23 mouse cellular contexts compared by ENCODE assay signal in genomic region chr4:132251596-132251995, GRCm38 (mm10). TPM values are rescaled to one million over a fixed set of nuclear protein-coding genes. Genes with fewer than 3 reads are reported as not detected.
A peak's percentile ranks its signal among the peaks of the same experiment; 100 is the strongest.
DNase-seq lines count a peak whose midpoint lies in the region; ATAC-seq lines count a peak whose summit lies in the region.
"Had no signal": no experiment of that assay in that cellular context is flagged by ENCODE, and none has a peak within 500 bp of the region (broad histone marks: within the 10 kb centered on the region; RNA-seq: fewer than 3 reads in every experiment).

No protein-coding gene starts in this region.

- no peak overlapping the region for H3K4me2 ChIP-seq in embryonic facial prominence, embryonic 12.5 days (replicated peaks)
- H3K4me2 ChIP-seq: embryonic facial prominence, embryonic 15.5 days; forebrain, embryonic 15.5 days; heart, embryonic 13.5 days; hindbrain, embryonic 15.5 days had no signal

- no peaks in the 10 kb centered on the region for H3K9me3 ChIP-seq in embryonic facial prominence, embryonic 12.5 days
- no peaks in the 10 kb centered on the region for H3K9me3 ChIP-seq in embryonic facial prominence, embryonic 10.5 days
- H3K9me3 ChIP-seq: embryonic facial prominence, embryonic 15.5 days; forebrain, embryonic 10.5 days; forebrain, embryonic 15.5 days; heart, embryonic 13.5 days; hindbrain, embryonic 15.5 days had no signal

- 93% methylated on average over 9 of the region's 9 CpGs for WGBS in embryonic facial prominence, embryonic 12.5 days
- 95% methylated on average over 9 of the region's 9 CpGs for WGBS in embryonic facial prominence, embryonic 10.5 days

- no peak for ATAC-seq in embryonic facial prominence, embryonic 12.5 days (ENCODE audit: insufficient number of reproducible peaks, insufficient read depth, low FRiP score, low TSS enrichment)
- ATAC-seq in neutrophil, adult 5-6 weeks (ENCODE audit: extremely low read depth, insufficient number of reproducible peaks, low FRiP score, poor library complexity, severe bottlenecking) = peak; percentile 55; the same call in 1 of the 2 replicates
- ATAC-seq: activated CD4-positive, CD25-positive, alpha-beta regulatory T cell, adult 4 months; forebrain, embryonic 15.5 days; inflammation-experienced regulatory T-cells, adult 6 months; intestine, postnatal 0 days; Patski had no signal

- H3K9ac ChIP-seq in embryonic facial prominence, embryonic 12.5 days = 0 out of 2 replicates have a peak overlapping the region, but pooled peaks have one; percentile 10
- H3K9ac ChIP-seq: embryonic facial prominence, embryonic 15.5 days; forebrain, embryonic 15.5 days; heart, embryonic 13.5 days; hindbrain, embryonic 15.5 days had no signal

- peak; percentile 56 to 79 for DNase-seq in adrenal gland, adult (ENCODE audit: inconsistent age in 2 of 2, low spot score in 1 of 2)
- no peak for DNase-seq in adrenal gland, adult 18-20 months (ENCODE audit: low spot score in 2 of 2)
- no peak for DNase-seq in embryonic facial prominence, embryonic 10.5 days (ENCODE audit: low spot score)
- no peak for DNase-seq in cerebellum, adult 8-10 months
- no peak for DNase-seq in layer of hippocampus, postnatal 25 days (ENCODE audit: extremely low spot score in 1 of 2, low spot score in 1 of 2)
- DNase-seq: cerebellum, adult 11-12 months; cerebellum, adult 9-11 months; cerebellum, postnatal 36 days; gastrocnemius, postnatal 36 days; heart, adult 11 months; heart, postnatal 36 days had no signal

- peaks cover 45% of the 10 kb centered on the region for H3K36me3 ChIP-seq in embryonic facial prominence, embryonic 12.5 days
- H3K36me3 ChIP-seq in embryonic facial prominence, embryonic 10.5 days (replicated peaks) = peaks cover 64% of the 10 kb centered on the region

- H3K4me1 ChIP-seq in embryonic facial prominence, embryonic 12.5 days = no peaks in the 10 kb centered on the region
- H3K4me1 ChIP-seq in embryonic facial prominence, embryonic 10.5 days = 0 out of 2 replicates have a peak, but pooled peaks cover 5% of the 10 kb centered on the region
- H3K4me1 ChIP-seq: embryonic facial prominence, embryonic 15.5 days; forebrain, embryonic 15.5 days; hindbrain, embryonic 15.5 days had no signal

- no peaks in the 10 kb centered on the region for H3K27me3 ChIP-seq in embryonic facial prominence, embryonic 12.5 days
- no peaks in the 10 kb centered on the region for H3K27me3 ChIP-seq in embryonic facial prominence, embryonic 10.5 days (replicated peaks; ENCODE audit: low read depth, poor library complexity, severe bottlenecking)
- H3K27me3 ChIP-seq: embryonic facial prominence, embryonic 15.5 days; forebrain, embryonic 15.5 days; heart, embryonic 13.5 days; hindbrain, embryonic 15.5 days; Patski had no signal

- no peak overlapping the region for H3K27ac ChIP-seq in embryonic facial prominence, embryonic 12.5 days
- no peak overlapping the region for H3K27ac ChIP-seq in embryonic facial prominence, embryonic 10.5 days (replicated peaks)
- H3K27ac ChIP-seq: embryonic facial prominence, embryonic 15.5 days; forebrain, embryonic 10.5 days; forebrain, embryonic 15.5 days; heart, embryonic 13.5 days; hindbrain, embryonic 15.5 days had no signal

- no peak overlapping the region for H3K4me3 ChIP-seq in embryonic facial prominence, embryonic 12.5 days
- H3K4me3 ChIP-seq in embryonic facial prominence, embryonic 10.5 days = no peak overlapping the region
- H3K4me3 ChIP-seq: embryonic facial prominence, embryonic 15.5 days; erythroblast, embryonic 14.5 days; forebrain, embryonic 10.5 days; forebrain, embryonic 15.5 days; heart, embryonic 13.5 days; hindbrain, embryonic 15.5 days had no signal

RNA-seq across cellular contexts. Expression of gene Gmeb1, which starts 9.8 kb away (rescaled TPM):
- 10 to 100 TPM; 15.7 to 18.0 TPM for total RNA-seq in adrenal gland, adult 18-20 months (2021)
- polyA plus RNA-seq in embryonic facial prominence, embryonic 12.5 days (2016; fragmentation: Nextera tagmentation; extraction: Ambion mirVana) = 43.0 and 43.3 TPM in 2 replicates
- polyA plus RNA-seq in embryonic facial prominence, embryonic 10.5 days (2016; fragmentation: Nextera tagmentation; extraction: Ambion mirVana) = 46.2 and 46.5 TPM in 2 replicates
- total RNA-seq in neutrophil, adult 5-6 weeks (2017) = 29.1 and 37.3 TPM in 2 replicates
- total RNA-seq in layer of hippocampus, postnatal 25 days (2021) = 10 to 100 TPM; 21.9 to 26.9 TPM

RNA-seq across cellular contexts. Expression of gene Taf12, which starts 22.6 kb away (rescaled TPM):
- 10 to 100 TPM; 30.7 to 37.8 TPM for total RNA-seq in adrenal gland, adult 18-20 months (2021)
- polyA plus RNA-seq in embryonic facial prominence, embryonic 12.5 days (2016; fragmentation: Nextera tagmentation; extraction: Ambion mirVana) = 51.7 and 54.3 TPM in 2 replicates
- 58.8 and 59.3 TPM in 2 replicates for polyA plus RNA-seq in embryonic facial prominence, embryonic 10.5 days (2016; fragmentation: Nextera tagmentation; extraction: Ambion mirVana)
- 28.3 and 47.9 TPM in 2 replicates for total RNA-seq in neutrophil, adult 5-6 weeks (2017)
- total RNA-seq in layer of hippocampus, postnatal 25 days (2021) = 10 to 100 TPM; 19.2 to 26.8 TPM

RNA-seq across cellular contexts. Expression of gene Ythdf2, which starts 39.5 kb away (rescaled TPM):
- 10 to 100 TPM; 55.7 to 60.1 TPM for total RNA-seq in adrenal gland, adult 18-20 months (2021)
- polyA plus RNA-seq in embryonic facial prominence, embryonic 12.5 days (2016; fragmentation: Nextera tagmentation; extraction: Ambion mirVana) = 131 and 140 TPM in 2 replicates
- polyA plus RNA-seq in embryonic facial prominence, embryonic 10.5 days (2016; fragmentation: Nextera tagmentation; extraction: Ambion mirVana) = 155 and 159 TPM in 2 replicates
- 40.9 and 56.7 TPM in 2 replicates for total RNA-seq in neutrophil, adult 5-6 weeks (2017)
- total RNA-seq in layer of hippocampus, postnatal 25 days (2021) = 10 to 100 TPM; 42.6 to 47.9 TPM

RNA-seq across cellular contexts. Expression of gene Rab42, which starts 51.6 kb away (rescaled TPM):
- total RNA-seq in adrenal gland, adult 18-20 months (2021) = 1 to 10 TPM; 1.4 to 1.6 TPM
- 1.4 and 1.8 TPM in 2 replicates for polyA plus RNA-seq in embryonic facial prominence, embryonic 12.5 days (2016; fragmentation: Nextera tagmentation; extraction: Ambion mirVana)
- 1.3 and 1.8 TPM in 2 replicates for polyA plus RNA-seq in embryonic facial prominence, embryonic 10.5 days (2016; fragmentation: Nextera tagmentation; extraction: Ambion mirVana)
- not detected in 2 replicates for total RNA-seq in neutrophil, adult 5-6 weeks (2017)
- total RNA-seq in layer of hippocampus, postnatal 25 days (2021) = 1 to 10 TPM; 1.7 TPM
- total RNA-seq: gastrocnemius, postnatal 36 days had no signal
- polyA plus RNA-seq: activated CD4-positive, CD25-positive, alpha-beta regulatory T cell, adult 4 months; Patski had no signal

Comparison
In these comparisons a context has a peak if more than half of its experiments do, and no peak if none do; other contexts are left out.
1. DNase-seq: peak in adrenal gland, adult (2 of 2); none in adrenal gland, adult 18-20 months (0 of 2), embryonic facial prominence, embryonic 10.5 days (single experiment), cerebellum, adult 8-10 months (single experiment) and layer of hippocampus, postnatal 25 days (0 of 2).